Mouse (Mus musculus) heart, postnatal 25 days (tissue): ENCODE data around the gene Prss16. TPM values are rescaled to one million over a fixed set of nuclear protein-coding genes. Genes with fewer than 3 reads are reported as not detected.
A peak's percentile ranks its signal among the peaks of the same experiment; 100 is the strongest.

Source experiments
- DNase-seq: peaks from one replicate; pipeline ENCODE4 v3.0.0; 2022; ENCODE audit warnings: low spot score
- intact Hi-C: fragments of 180-260 bp; cut with DNase I; formaldehyde crosslinking; loops from one replicate; pipeline ENCODE4 v1.15.1; 2025
- total RNA-seq, 2 experiments: library from RNA; stranded (reverse); gene quantifications; 2 replicates each; pipeline ENCODE4 v1.2.3; 2021

The Prss16 gene
- total RNA-seq, 2 experiments from 2014 or later, result not detected

DNA sequence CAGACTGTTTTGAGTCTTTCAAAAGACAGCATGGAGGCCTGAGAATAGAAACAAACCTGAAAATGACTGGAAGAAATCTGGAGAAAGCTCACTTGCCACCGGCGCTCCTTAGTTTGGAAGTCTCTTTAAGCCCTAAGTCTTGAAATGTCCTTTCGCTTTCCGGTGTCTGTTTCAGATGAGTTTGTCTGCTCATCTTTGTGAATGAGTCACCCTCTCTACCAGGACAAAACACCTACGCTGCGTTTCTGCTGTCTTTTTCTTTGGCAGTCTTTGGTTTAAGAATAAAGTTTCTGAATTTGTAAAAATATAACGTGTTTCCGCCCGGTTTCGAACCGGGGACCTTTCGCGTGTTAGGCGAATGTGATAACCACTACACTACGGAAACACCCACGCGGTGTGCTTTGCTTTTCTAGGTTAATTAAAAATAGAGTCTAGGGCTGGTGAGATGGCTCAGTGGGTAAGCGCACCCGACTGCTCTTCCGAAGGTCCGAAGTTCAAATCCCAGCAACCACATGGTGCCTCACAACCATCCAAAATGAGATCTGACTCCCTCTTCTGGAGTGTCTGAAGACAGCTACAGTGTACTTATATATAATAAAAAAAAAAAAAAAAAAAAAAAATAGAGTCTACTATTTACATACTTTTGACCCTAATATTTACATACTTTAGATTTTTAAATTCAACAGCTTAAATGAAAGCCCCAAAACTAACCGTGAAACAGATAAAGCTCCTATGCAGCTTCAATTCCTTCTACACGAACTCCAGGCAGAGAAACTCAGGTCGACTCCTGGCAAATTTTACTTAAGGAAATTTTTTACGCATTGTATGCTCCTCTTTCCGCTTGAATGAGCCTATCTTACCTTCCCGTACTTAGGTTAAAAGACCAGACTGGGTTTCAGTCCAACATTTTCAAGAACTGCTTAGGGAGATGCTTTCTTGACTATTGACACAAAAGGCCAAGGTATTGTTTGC lies 6.2 kb upstream of the Prss16 start:
- intact Hi-C loops, result loop anchor here (2.0 kb wide), 1 partner anchor 21 kb away; no protein-coding TSS in a partner anchor
- DNase-seq, result peak; percentile 29

DNA sequence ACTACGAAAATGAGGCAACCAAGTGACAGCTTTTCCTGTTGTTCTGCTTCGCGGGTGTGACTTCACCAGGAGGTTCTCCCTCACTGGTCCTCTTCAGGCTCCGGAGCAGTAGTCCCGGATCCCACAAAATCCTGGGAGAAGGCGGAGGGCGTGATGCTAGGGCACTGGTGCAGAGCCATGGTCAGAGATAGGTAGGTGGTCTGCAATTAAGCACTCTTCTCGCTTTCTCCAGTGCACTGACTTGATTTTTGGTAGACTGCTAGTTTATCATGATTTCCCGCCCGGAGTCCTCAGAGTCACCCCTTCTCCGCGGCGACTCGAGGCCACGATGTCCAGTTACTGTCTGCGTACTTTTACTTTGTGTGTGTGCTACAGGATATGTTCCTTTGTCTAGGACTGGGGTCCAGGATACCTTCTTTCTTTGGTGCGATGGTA lies 4.9 kb upstream of the Prss16 start:
- DNase-seq, result no peak
- intact Hi-C loops, result loop anchor here (2.0 kb wide), 1 partner anchor 20 kb away; no protein-coding TSS in a partner anchor

DNA sequence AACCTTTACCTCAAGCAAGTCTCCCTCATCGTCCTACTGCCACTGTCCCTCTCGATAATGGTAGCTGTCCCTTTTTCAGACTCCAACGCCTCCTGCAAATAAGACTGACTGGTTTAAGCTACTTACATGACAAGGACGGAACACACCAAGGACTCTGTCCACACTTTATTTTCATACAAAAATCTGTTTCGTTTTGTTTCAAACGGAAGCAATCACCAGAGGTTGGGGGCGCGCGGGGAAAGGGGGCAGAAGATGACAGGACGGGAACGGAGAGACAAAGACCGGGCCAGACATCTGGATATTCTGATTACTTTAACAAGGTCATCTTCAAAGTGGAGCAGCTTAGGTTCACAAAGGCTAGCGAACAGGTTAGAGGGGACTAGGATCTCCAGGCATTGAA lies 4.2 kb upstream of the Prss16 start:
- intact Hi-C loops, result loop anchor here (2.0 kb wide), 1 partner anchor 19 kb away; no protein-coding TSS in a partner anchor
- DNase-seq, result no peak

DNA sequence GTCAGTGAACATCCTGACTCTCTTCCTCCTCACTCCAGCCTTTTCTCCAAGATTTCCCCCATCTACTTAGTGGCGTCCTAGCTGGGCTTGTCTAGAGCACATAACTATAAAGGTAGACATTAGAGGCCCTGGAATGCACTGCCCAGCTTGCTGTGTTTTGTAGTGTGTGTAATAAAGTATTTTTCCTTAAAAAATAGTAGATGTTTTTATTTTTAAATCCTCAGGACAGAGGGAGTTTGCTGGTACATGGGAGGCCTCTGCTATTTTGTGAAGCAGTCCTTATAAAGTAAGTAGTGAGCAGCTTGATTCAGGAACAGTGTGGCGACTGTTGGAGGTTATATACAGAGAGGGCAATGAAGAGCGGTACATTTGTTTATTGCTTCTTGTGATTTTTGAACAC lies 835 bp downstream of the Prss16 start:
- DNase-seq, result no peak
- intact Hi-C loops, result no loop called here

DNA sequence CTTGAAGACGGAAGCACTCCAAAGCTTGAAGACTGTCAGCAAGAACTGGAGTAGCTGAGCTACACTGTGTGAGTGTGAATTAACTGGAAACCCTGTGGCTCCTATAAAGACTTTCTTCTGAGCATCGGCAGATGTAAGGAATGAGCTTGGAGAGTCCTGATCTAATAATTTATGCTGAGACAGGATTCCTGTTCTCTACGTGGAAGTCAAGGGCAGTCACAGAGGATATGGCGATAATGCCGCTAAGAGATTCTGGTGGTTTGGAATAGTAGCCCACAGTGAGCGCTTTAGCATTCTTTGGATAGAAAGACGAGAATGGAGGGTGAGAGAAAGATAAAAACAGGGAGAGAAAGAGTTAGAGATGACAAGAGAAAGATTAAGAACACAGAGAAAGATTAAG lies 1.7 kb downstream of the Prss16 start:
- intact Hi-C loops, result no loop called here

DNA sequence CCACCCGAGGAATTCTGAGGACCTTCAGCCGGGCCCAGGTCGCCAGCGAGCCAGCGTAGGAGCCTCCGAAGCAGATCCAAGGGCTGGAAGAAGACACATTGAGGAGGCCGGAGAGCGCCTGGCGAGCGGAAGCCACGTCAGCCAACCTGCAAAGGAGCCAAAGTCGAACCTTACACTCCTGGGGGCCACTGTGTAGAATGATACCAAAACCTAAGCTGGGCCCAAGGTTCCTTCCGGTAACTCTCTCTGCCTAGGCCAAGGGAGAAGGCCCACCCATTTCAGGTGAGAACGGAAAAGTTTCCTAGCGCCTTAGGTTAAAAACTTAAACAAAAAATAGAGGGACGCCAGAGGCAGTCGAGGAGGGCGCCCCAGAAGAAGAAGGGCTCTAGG lies 2.4 kb downstream of the Prss16 start:
- intact Hi-C loops, result no loop called here
- no peak for DNase-seq

More for the DNA sequence above, 1.7 kb downstream of the Prss16 start:
- no peak for DNase-seq

DNA sequence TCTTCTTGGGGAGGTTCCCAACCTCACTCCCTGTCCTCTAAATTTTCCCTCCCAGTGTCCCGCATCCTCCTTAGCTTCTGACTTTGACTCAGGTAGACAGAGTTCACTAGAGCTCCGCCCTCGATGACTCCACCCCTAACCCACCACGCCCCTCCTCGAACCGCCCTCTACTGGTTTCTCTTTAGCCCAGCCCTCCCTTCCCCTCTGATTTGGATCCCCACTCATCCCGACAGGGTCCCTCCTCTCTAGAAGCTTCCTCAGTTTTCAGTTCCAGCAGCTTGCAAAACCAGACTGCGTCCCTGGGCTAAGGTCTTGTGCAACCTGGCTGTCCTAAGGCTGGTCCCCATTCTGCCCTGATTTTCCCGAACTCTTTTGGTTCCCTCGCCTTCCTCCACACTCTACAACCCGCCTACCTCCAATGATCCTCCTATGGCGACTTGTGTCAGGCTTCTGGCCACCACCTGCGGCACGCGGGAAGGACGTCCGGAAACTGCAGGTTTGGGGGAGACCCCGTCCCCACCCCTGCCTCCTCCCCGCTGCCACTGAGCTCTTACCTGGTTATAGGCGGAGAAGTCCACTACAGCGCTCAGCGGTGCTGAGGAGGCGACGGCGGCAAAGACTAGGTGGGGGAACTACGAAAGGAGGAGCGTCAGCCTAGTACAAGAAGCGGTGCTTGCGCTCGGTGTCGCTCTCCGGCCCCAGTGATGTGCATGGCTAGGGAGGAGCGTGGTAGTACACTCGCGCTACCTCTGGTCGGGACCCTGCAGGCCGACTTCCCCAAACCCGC lies 3.0 kb downstream of the Prss16 start:
- intact Hi-C loops, result no loop called here
- DNase-seq, result no peak

DNA sequence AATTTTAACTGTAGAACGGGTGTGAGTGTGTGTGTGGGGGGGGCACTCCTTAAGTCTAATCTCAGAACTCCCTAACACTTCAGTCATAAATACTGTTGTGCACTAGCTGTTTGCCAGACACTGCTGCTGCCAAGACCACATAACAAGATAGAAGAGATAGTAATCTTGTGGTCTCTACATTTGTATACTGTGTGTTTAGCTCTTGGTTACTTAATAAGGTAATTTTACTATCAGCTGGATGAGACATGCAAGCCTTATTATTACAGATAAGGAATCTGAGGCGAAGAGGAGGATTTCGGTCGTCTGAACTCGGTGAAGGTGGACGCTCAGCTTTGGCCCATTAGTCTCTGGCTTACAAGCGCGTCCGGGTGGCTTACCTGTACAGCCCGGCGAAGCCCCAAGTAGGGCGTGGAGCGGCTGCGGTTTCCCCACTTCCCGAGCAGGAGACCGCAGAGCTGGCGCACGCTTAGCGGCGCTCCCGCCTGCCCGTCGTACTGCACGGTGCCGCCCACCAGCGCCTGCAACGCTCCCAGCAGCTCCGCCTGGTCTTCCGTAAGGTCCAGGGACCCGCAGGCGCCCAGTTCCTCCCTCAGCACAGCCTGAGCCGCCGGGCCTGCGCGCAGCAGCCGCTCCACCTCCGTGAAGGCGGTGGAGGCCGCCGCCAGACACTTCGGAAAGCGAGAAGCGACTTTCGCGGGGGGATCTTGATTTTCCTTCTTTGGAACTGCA lies 3.8 kb downstream of the Prss16 start:
- no peak for DNase-seq
- intact Hi-C loops, result no loop called here

DNA sequence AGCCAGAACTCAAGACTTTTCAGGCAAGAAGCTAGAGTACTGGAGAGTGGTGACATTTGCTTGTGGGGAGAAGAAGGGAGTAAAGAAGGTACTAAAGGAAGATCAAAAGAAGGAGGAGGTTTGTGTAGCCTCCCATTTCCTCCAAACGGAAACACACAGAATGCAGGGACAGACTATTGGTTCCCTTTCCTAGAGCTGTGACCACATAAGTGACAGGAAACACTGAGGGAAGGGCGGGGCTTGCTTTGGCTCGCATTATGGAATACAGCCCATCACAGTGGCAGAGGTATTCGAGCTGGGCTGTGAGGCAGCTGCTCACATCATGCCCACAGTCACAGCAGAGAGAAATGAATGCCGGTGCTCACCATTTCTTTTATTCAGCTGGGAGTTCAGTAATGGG lies 7.7 kb downstream of the Prss16 start:
- intact Hi-C loops, result no loop called here
- DNase-seq, result no peak

DNA sequence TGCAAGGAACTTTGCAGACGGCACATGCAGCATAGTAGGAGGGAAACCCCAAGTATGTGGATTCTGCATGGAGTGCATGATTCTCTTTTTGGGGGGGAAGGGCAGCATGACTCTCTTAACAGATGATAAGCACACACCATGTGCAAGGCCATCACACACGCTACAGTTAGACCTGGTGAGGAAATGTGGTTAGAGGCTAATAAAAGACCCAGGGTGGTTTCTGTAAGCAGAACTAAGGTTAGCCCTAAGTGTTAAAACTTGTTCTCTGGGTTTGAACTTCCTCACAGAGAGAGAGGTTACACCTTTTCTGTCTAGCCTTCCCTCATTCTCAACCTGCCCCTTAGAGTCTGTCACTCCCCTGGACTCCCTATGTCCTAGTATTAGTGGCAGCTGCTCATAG lies 8.2 kb downstream of the Prss16 start:
- DNase-seq, result no peak
- intact Hi-C loops, result no loop called here

DNA sequence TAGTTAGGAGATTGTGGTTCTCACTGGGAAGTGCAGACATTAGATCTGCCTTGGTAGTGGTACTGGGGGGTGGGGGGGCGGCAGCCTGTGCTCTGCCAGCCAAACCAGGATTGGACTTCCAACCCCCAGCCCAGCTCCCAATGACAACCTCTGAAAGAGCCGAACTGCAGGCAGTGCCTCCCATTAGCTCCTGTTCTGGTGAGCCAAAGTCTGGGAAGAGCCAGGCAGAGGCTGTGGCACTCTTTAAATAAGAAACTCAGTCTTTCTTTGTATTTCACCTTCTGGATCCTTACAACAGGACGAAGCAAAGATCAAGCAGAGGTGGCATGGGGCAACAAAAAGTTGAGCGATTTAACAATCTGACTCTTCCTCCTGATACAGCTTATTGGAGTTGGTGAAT lies 10.4 kb downstream of the Prss16 start:
- intact Hi-C loops, result no loop called here
- no peak for DNase-seq

DNA sequence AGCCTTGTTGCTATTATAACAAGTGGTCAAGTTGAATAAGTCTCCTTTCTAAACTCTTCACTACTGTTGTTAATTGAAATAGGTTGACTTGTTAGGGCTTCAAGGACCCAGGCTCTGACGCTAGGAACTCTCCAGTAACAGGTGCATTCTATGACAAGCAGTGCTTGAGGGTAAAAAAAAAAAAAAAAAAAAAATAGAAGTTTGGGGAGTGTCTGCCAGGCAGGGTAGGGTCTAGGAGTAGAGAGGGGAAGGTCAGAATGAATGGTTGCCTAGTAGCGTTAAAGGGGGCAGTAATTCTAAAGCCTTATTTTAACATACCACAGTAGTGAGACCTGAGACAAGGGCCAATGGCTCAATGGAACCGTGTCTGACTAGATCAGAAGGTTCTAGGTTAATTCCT lies 11.1 kb downstream of the Prss16 start:
- DNase-seq, result no peak
- intact Hi-C loops, result no loop called here

DNA sequence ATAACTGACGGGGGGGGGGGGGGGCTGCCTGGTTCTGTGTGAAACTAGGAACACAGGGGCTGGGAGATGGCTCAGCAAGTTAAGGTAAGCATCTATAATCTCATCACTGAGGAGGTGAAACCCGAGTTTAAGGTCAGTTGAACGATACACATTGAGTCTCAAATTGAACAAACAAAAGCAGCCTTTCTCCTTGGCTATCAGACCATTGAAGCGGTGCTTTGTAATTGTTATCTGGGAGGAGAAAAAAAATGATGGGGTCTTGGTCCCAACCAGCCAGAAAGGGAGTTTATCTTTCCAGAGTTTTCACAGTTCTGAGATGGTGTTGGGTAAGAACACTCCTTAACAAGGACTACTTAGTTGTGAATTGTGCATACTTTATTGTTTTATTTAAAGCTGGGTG lies 11.7 kb downstream of the Prss16 start:
- no peak for DNase-seq
- intact Hi-C loops, result no loop called here

DNA sequence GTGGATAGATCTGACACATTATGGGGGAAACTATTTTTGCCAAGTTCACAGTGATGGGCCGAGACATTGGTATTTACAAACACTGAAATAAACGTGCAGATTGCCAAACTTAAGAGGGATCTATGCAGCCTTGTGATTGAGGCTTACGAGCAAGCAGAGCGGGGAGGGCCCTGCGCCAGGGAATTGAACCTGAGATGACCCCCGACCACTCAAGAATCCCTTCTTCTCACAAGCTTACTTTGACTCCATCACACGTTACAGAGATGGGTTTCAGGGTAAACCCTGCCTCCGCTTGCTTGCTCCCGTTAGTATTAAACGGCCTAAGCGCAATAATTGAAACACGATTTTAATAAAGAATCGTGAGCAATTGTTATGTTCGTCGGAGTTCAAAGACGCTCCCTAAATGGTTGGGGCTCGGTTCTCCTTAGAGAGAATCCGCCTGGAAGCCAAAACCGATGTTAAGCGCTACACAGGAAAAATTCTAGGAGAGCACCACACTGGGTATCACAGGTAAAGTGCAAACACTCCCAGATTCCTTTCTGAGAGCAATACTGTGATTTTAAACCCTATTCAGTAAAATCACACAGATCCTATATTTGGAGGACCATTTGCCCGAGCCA lies 12.2 kb downstream of the Prss16 start:
- intact Hi-C loops, result no loop called here
- no peak for DNase-seq

DNA sequence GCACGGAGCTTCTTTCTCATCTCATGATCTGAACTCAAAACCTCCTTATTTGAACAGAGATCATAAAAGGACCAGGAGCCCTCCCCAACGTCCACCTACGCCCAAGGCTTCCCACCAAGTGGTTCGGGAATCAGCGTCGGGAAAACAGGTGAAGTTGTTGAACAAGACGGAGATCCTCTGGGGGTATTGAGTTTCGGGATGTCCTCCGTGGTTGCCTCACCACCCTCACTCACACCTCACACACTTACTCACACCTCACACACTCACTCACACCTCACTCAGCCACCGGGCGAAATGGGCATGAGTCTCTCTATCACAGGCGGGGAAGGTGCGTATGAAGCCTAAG lies 12.7 kb downstream of the Prss16 start:
- intact Hi-C loops, result no loop called here
- no peak for DNase-seq

DNA sequence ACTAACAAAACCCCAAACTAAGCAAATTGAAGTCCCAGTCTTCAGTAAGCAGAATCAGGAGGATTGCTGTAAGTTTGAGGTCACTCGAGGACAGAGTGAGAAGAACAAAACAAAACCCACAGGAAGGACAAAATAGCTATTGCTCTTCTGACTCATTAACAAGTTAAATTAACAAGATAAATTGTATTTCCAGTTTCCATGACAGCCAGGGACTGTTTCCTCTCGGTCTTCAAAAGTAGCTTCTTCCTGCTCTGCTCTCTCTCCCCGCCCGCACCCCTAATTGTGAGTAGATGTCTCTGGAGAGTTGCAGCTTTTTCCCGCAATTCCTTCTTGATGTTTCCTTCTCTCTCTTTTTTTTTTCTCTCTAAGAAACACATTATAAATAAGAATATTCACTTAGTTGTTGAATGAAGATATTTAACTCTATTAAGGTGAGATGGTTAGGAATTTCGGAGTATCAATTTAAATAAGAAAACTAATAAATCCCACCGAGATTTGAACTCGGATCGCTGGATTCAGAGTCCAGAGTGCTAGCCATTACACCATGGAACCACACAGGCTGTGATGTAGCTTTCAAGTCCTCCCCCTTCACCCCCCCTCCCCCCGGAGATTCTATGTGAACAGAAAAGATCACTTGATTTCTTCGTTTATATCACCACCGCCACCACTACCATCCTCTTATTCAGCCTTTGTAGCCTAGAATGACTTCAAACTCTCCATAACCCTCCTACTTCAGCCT lies 13.3 kb downstream of the Prss16 start:
- no peak for DNase-seq
- intact Hi-C loops, result no loop called here

DNA sequence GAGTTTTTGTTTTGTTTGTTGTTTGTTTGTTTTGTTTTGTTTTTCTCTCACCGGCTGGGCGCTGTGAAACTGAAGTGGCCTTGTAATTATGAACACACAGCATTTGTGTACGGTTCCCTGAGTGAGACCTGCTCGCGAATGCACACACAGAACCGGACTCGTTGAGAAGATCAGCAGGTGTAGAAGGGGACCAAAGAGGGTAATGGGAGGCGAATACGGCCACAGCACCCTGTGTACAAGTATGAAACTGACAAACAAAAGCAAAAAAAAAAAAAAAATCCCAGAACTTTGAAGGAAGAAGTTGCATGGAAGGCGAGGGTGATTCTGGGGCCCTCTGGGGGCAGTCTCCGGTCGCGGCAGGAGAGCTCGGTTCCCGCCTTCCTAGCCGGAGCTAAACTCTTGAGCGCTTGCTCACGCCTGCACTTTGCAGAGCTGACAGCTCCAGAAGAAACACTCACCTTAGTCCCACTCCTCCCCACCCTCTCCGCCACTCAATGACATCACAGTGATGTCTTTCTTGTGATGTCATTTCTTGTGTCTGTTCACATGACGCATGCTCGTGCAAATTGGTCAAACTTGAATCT lies 14.1 kb downstream of the Prss16 start:
- intact Hi-C loops, result loop anchor here (2.0 kb wide), 1 partner anchor 19 kb away; no protein-coding TSS in a partner anchor
- no peak for DNase-seq

DNA sequence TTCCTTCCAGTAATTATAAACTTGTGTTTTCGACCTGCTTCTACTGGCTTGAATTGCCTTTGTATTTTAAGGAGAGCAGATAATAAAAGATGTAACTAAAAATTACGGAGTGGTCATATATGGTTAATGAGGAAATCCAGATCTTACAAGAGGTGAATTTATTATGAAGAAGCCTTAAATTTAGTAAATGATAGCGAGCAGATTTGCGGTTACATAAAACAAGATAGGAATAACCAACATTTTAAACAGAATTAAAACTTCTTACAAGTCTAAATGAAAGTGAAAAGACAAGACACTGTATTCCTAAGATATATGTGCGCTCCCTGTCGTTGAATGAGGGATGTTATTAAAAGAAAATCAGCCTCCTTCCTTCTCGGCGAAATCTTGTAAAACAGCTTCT lies 14.6 kb downstream of the Prss16 start:
- intact Hi-C loops, result loop anchor here (2.0 kb wide), 1 partner anchor 20 kb away; no protein-coding TSS in a partner anchor
- no peak for DNase-seq
